Mouse (Mus musculus) kidney, adult 2 months (tissue): ENCODE data around the gene Clec3b.

ENCODE experiments used
- CTCF ChIP-seq: fragments of 200-500 bp; conservative IDR thresholded peaks from 2 replicates; pipeline ENCODE4 v1.5.1; 2011; ENCODE audit warnings: low read depth, mild to moderate bottlenecking, control low read depth, low read length, moderate library complexity, mixed read lengths; ENCODE audit not compliant: insufficient read depth, insufficient read length
- POLR2A ChIP-seq: fragments of 200-500 bp; IDR thresholded peaks from one replicate; pipeline ENCODE4 v1.6.1; 2011; ENCODE audit warnings: low read depth, low read length, control low read depth

- TF ChIP-seq CTCF (no peak), POLR2A (no peak)
Measured at GRCm38 (mm10) chr9:123109188-123109587, 41.6 kb upstream of the Clec3b start.
